Mouse (Mus musculus): Measurements from ENCODE around the gene Upb1.
A peak's percentile ranks its signal among the peaks of the same experiment; 100 is the strongest.
"Not testable (repeated sequence)": the region's sequence is repeated elsewhere in the genome, so short reads cannot be mapped to it uniquely, and the experiment has no call there.

The Upb1 gene

DNA sequence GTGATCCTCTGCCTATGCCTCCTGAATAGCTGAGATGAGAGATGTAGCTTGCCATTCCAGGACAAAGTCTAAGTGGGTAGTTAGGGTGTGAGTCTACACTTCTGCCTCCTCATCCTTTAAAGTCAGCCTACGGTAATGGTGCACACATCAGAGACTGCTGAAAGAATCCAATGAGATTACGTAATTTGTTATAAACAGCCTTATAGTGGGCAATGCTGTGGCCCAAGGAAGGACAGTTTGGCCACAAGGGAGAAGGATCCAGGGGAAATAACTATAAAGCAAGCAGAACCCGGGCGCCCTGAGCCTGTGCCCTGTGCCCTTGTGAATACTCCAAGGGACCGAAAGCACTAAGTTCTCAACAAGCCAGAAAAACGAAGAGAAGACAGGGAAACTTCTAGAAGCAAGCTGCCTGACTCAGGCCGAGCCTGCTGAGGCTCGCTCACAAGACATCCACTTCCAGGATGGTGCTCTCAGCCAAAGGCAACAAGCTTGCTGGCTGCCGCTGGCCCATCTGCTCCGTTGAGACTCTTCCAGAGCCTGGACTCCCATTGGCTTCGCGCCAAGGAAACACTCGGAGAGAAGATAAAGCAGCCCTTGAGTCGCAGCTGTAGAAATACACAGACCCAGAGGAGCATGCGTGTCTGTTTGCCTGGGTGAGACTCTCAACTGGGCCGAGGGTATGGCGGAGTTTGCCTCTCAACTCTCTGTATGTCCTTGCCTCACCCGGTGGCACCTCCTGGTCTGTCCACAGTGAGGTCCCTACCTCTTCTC is 55.3 kb downstream of the Upb1 start:
- DNase-seq (ENCODE audit: low spot score in 2 of 2): peak; percentile 57 to 58

DNA sequence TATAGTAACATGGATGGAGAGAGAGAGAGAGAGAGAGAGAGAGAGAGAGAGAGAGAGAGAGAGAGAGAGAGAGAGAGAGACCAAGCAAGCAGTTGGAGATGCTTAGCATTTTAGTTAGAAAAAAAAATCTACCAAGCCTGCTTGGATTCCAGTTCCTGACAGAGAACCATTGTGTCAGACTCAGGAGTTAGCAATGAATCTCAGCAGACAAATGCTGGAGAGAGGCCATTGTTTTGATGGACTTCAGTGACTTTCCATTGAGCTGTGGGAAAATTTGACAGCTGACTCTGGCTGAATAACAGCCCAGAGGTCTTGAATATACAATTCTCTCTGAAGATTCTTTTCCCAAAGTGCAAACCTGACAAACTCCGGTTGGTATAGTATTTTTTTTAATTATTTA is 56.9 kb downstream of the Upb1 start:
- DNase-seq (ENCODE audit: low spot score in 2 of 2): peak; percentile 36 to 57

DNA sequence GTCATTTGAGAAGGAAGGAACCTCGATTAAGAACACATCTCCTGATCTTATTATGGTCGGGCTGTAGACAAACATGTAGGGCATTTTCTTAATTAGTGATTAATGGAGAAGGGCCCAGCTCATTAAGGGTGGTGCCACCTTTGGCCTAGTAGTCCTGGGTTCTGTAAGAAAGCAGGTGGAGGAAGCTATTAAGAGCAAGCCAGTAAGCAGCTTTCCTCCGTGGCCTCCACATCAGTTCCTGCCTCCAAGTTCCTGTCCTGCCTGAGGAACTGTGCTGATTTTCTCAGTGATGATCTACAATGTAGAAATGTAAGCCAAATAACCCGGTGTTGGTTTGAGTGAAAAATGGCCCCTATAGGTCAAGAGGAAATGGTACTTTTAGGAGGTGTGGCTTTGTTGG is 57.4 kb downstream of the Upb1 start:
- no peak for DNase-seq (ENCODE audit: low spot score in 2 of 2)

DNA sequence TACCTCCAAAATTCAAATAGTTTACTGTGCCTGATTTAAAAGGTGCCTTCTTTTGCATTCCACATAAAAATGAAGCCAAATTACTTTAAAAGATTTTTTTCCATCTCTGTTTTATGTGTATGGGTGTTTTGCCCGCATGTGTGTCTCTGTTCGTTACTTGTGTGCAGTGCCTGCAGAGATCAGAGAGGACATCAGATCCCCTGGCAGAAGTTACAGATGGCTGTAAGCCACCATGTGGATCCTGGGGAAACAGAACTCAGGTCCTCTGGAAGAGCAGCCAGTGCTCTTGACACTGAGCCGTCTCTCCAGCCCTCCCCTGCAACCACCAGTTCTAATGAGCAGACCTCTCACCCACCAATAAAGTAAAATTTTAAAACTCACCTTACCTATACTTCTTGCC is 61.8 kb downstream of the Upb1 start:
- no peak for DNase-seq (ENCODE audit: low spot score in 2 of 2)

DNA sequence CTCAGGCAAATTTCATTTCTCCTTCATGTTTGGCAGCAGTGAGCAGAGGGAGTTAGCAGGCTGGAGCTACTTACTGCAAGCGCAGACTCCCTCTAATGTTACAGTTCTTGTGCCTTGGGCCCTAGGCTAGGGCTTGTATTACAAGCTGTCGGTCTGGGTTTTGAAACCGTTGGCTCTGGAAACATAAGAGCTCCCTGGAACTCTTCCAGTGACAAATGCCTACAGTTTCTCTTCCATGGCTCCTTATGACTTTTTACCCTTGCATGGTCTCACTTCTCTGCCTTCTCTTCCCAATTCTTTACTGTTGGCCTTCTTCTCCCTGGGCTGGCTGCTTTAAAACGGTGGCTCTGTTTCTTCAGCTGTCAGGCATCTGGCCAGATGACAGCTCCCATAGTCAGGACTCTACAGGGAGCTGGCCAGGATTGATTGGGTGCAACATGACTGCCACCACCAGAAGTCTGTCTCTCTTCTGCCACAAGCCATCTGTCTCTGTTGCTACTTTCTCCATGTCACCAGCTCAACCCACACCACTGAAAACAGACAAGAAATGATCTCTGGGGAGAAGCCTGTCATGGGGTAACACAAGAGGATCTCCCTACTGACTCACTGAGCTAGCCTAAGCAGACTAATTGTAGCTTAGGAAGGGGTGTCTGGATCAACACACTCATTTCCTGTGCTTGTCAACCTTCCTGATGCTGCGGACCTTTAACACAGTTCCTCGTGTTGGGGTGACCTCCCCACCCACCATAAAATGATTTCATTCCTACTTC is 65.1 kb downstream of the Upb1 start:
- peak; percentile 50 to 55 for DNase-seq (ENCODE audit: low spot score in 2 of 2)

DNA sequence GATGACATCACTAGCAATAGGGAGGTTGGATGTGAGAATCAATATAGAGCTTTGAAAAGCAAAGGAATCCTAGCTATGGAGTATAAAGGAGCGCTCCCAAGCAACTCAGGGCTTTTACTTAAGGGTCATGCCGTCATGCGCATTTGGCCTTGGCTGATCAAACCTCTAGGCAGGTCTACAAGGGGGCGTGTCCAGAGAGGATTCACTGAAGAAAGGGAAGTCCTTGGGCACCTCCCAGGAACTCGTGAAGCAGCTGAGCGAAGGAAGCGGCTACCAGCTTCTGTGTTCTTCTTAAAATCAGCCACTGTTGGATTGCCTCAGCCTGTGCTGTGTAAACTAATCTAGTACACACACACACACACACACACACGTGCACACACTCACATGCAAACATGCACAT is 72.5 kb downstream of the Upb1 start:
- no peak for DNase-seq (ENCODE audit: low spot score in 2 of 2)

DNA sequence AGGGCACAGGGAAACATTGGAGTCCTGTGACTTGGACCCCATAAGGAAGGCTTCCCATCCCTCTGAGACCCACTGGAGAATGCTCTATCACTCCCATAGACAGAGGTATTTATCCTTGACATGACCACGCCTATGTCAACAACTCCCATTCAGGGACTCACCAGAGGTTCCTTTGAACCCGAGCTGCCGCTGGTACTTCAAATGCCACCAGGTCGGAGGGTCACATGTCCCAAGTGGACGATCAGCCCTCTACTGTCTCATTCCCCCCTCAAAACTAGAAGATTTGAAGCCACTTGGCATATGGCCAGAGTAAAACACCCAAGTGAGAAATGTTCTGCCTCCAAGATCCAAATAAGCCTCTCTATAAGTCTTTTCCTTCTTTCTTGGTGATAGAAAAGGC is 73.7 kb downstream of the Upb1 start:
- DNase-seq (ENCODE audit: low spot score in 2 of 2): no peak

DNA sequence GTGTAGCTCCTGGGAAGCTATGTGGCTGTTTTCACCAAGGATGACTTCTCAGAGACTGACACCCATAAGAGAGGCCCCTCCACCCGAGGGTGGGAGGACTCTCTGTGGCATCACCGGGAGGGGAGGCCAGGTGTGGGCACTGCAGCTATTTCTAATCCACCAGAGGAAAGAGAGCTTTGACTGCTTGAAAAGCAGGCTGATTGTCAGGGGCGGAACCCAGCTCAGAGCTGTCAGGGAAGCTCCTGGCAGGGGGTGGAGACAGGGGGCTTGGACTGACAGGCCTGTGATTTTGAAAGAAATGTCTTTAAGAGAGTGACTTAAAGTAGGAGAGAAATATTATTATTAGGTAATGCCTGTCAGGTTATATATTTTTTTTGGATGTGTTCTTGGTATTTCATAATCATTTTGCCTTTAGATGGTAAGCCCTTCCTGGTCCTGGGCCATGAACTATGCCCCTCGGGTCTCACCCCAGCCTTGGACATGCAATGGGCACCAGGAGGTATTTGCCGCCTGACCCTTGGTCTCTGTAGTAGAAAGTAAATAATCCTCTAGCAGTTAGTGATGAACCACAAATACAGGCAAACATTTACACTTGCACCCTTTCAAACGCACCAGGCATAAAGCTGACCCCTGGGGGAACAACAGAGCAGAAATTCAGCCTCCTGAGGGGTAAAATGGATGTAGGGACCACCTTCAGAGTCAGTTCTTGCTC is 74.4 kb downstream of the Upb1 start:
- not testable (repeated sequence) for DNase-seq (ENCODE audit: low spot score in 2 of 2)

DNA sequence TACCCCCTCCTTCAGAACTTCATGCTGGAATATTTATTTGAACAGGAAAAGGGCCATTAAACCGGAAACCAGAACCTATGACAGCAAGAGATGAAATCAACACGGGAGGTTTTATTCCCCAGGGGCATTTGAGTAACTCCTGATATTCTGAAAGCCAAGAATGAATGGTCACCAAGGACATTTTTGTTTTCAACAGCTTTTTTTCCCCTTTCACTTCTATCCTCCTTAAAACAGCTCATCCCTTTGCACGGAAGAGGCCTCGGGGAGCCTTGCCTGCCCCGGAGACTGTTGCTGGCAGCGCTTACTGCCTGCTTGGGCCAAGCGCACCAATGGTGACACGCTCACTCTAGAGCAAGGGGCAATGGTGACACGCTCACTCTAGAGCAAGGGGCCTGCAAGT is 76.1 kb downstream of the Upb1 start:
- peak; percentile 51 to 54 for DNase-seq (ENCODE audit: low spot score in 2 of 2)

DNA sequence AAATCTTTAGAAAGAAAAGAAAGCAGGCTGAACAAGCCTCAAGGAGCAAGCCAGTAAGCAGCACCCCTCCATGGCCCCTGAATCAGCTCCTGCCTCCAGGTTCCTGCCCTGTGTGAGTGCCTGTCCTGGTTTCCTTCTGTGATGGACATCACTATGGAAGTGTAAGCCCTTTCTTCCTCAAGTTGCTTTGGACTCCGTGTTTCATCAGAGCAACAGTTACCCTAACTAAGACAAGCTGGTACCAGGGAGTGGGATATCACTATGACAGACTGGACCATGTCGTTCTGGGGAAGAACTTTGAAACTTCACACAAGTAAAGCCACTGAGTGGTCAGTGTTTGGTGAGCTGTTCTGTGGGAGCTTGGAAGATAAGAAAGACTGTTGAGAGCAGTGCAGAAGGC is 79.0 kb downstream of the Upb1 start:
- DNase-seq (ENCODE audit: low spot score in 2 of 2): no peak

DNA sequence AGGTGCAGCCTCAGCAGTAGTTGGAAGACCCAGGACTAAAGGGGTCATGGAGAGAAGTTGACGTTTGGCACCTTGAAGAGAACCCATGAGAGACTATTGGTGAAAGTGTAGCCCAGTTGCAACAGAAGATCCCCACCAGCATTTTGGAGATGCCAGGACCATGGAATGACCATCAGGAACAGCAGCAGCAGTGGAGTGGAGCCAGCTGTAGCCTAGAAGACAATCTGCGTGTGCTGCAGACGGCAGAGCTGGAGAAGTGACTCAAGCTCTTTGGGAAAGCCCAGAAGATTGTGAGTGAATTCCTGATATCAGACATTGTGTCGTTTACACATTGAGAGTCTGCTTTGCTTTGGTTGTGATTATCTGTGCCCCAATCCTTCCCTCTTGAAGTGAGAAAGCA is 80.8 kb downstream of the Upb1 start:
- DNase-seq (ENCODE audit: low spot score in 2 of 2): no peak

DNA sequence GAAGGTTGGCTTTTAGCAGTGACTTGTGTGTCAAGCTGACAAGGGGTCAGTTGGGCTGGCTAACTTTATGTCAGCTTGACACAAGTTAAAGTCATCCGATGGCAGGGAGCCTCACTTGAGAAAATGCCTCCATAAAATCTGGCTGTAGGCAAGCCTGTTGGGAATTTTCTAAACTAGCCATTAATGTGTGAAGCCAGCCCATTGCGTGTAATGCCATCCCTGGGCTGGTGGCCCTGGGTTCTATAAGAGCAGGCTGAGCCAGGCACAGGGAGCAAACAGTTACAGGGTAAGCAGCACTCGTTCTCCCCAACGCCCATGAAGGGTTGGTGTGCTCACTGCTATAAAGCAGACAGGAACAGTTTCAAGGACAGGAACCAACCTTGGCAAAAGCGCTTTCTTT is 81.4 kb downstream of the Upb1 start:
- no peak for DNase-seq (ENCODE audit: low spot score in 2 of 2)

DNA sequence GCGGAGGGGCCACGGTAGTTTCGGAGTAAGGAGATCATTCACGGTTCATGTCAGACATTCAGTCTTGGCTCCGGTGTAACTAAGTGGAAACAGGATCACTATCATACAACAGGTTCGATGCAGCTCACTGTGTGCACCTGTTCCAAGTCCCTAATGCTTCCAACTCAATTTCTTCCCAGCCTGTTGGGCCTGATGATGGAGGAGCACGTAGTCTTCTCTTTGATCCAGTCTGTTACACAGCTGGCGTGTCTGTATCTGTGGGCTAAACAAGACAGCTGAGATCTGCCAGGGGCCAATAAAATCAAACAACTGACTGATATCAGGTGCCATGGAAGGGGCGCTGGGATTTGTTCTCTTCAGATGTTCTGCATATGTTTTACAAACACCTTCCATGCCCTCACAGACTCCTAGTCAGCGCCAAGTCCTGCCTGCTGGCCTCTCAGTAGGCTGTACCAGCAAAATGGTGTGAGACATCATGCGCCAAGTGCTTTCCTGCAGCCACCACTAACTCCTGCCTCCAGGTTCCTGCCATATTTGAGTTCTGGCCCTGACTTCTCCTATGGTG is 82.1 kb downstream of the Upb1 start:
- no peak for DNase-seq (ENCODE audit: low spot score in 2 of 2)

DNA sequence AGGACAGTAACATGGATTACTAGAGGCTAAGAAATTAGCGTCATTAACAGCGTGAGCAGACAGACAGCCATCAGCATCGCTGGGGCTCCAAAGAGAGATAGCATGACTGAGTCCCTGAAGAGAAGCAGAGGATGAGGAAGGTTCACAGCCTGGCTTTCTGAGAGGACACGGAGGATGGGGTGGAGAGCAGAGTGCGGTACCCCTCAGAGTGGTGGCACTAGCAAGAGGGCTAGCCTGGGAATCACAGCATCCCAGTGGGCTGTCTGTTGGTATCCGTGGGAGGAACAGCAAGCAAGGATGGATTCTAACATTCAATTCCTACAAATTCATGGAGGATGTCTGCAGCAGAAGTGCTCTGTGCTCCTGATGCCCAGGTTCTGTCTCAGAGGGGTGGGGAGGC is 83.2 kb downstream of the Upb1 start:
- DNase-seq (ENCODE audit: low spot score in 2 of 2): no peak

DNA sequence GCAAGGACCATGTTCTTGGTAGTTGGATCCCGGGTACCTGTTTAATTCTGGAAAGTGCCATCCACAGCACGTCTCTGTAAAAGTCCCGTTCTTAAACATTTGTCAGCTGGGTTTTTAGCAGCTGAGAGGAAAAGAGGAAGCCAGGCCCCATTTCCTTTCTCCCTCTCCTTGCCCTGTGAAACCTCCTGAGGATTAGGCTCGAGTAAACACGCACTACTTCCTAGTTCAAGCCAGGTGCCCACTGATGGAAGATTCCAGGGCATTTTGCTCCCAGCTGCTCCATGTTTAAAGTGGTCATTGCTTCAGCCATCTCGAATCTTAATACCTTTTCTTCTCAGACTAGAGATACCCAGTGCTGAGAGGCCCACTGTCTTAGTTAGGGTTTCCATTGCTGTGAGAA is 83.9 kb downstream of the Upb1 start:
- no peak for DNase-seq (ENCODE audit: low spot score in 2 of 2)

DNA sequence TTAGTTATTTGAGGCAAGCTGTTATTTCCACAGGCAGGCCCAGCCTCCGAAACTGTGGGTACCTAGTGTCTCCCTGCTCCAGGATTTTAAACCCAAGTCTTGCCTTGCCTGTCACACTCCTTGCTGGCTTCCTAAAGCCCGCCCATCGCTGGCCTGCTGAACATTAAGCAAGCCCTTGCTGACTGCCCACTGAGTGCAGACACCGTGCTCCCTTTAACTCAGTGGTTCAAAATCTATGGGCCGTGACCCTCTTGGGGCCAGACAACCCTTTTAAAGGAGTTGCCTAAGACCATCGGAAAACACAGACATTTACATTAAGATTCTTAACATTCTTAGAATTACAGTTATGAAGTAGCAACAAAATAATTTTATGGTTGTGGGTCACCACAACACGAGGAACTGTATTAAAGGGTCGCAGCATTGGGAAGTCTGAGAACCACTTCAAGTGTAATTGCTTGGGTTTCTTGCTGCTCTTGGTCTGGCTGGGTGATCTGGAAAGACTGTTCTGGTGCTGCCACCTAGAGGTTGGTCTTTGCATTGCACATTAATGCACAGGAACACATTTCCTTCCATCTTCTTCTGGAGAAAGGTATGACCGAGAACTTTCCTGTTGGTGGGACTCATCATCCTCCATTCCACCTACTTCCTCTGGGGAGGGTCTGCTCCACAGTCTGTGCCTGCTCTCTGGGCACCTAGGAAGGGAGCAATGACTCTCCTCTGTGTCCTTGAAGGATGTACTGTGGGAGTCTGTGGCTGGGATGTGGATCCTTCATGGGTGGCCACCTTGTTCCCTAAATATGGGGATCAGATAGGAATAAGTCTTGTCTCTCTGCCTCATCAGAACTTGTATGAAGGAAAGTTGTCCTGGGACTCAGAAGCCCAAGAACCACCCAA is 85.4 kb downstream of the Upb1 start:
- DNase-seq (ENCODE audit: low spot score in 2 of 2): peak; percentile 44 to 79

DNA sequence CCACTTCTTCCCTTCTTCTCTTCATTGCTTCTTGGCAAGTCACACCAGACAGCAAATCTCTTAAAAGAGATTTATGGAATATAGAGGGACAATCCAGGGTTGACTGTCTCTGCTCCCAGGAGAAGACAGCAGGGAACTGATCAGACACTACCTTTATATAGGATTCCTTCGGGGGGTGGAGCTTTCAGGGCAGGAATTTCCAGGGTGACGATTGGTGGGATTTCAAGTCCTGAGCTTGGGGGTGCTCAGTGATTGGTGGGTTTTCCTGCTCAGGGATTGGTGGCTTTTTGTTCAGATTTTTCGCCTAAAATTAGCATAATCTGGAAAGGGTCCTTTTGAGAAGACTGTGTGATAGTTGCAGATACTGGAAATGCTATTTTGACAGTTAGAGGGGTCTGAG is 86.2 kb downstream of the Upb1 start:
- no peak for DNase-seq (ENCODE audit: low spot score in 2 of 2)

DNA sequence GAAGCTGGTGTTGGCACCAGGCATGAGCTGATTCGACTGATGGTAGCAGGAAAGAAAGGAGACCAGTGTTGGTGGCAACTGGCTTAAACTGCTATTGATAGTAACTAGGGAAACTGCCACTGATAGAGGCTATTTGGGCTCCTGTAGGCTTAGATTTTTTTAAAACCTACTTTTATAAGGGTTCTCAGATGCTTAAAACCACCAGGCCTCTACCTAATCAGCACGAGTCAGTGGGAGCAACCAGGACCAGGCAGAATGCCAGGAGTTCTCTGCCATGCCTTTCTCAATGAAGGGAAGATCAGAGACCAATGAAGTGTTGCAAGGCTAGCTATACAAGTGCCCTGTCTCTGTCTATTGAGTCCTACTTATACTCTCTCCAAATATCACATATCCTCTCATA is 88.6 kb downstream of the Upb1 start:
- no peak for DNase-seq (ENCODE audit: low spot score in 2 of 2)

DNA sequence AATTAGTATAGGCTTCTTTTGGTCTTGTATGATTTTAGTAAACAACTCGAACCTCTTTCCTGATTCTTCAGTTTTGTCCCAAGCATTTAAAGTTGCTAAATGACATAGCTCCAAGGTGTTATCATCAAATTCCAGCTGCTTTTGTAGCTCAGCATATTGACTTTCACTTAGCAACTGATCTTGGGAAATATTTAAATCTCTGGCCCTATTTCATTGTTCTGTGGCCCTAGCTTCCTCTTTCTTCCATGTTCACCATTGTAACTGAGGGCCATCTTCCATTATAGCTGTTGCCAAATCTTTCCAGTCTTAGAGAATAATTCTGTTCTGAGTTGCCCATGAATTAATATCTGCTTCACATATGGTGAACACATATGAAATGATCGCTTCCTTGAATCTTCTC is 89.8 kb downstream of the Upb1 start:
- DNase-seq (ENCODE audit: low spot score in 2 of 2): no peak

Measured in heart, adult 9 months (tissue).